Mouse (Mus musculus): ENCODE data around the gene Tpst1. TPM values are rescaled to one million over a fixed set of nuclear protein-coding genes. Genes with fewer than 3 reads are reported as not detected.

Tpst1 gene
- polyA plus RNA-seq, 1 experiment: 9.4 TPM

DNA sequence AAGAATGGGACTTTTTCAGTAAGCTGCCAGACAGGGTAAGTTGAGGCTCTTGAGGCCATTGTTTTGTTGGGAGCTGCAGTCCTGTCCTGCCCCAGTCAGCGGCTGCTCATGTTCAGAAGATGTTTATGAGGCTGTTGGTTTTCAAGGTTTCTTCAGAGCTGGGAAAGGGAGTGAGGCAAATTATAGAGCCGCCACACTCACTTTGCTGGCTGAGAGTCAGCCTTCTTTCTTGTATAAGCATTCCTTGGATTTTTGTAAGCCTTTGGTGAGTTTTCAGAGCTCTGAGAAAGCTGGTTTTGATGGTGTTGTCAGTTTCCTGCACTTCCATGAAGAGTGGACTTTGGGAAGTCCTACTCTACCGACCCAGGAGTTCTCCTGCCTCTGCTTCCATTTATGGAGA lies 11.1 kb downstream of the Tpst1 start:
- TF ChIP-seq MYOG (IDR thresholded peaks at IDR 0.05; ENCODE audit: control insufficient read depth in 1 of 3, insufficient read depth in 1 of 3, insufficient read length in 2 of 3, low read depth in 2 of 3) (no peak), SRF (IDR thresholded peaks at IDR 0.05; ENCODE audit: control insufficient read depth, insufficient read length, low read depth) (no peak), USF1 (IDR thresholded peaks at IDR 0.05; ENCODE audit: low read depth) (no peak), REST (IDR thresholded peaks at IDR 0.05; ENCODE audit: insufficient read depth, insufficient read length) (no peak), E2F4 (IDR thresholded peaks at IDR 0.05; ENCODE audit: insufficient read depth) (no peak), TCF3 (IDR thresholded peaks at IDR 0.05; ENCODE audit: insufficient read length, low read depth) (no peak), TCF12 (IDR thresholded peaks at IDR 0.05; ENCODE audit: insufficient read depth, poor library complexity, severe bottlenecking) (no peak), POLR2AphosphoS2 (IDR thresholded peaks at IDR 0.05; ENCODE audit: insufficient read length, low read depth) (no peak), POLR2A (IDR thresholded peaks at IDR 0.05; ENCODE audit: insufficient read length, low read depth) (no peak), MYOD1 (IDR thresholded peaks at IDR 0.05; ENCODE audit: control insufficient read depth in 1 of 3, insufficient read length in 2 of 3, low read depth in 2 of 3) (no peak), MAX (IDR thresholded peaks at IDR 0.05; ENCODE audit: low read depth) (no peak), CEBPB (IDR thresholded peaks at IDR 0.05; ENCODE audit: insufficient read depth, poor library complexity, severe bottlenecking) (no peak)
- Histone ChIP-seq H3K36me3 (ENCODE audit: control insufficient read depth, insufficient read depth) (no peaks in the 10 kb centered on the region), H3K4me3 (no peak overlapping the region), H3K27me3 (ENCODE audit: control insufficient read depth, insufficient read depth, insufficient read length) (no peaks in the 10 kb centered on the region), H3ac (ENCODE audit: control insufficient read depth, insufficient read length) (no peak overlapping the region), H3K79me2 (ENCODE audit: control insufficient read depth, insufficient read depth) (no peaks in the 10 kb centered on the region), H3K4me2 (ENCODE audit: low read depth) (no peak overlapping the region)

DNA sequence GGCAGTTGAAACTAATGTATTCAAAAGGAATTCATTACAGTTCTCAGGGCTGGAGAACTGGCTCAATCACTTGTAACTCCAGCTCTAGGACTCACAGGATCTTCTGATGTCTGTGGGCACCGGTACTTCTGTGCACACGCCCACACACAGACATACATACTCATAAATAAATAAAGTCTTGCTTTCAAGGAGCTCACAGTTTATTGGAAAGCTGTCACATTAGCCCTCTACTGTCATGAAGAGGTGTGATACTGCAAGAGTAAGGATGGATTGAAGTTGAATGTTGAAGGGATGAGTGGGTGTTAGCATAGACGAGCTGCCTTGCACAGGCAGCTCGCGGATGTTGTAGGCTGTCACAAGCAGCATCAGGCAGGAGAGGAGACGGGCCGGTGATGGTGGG lies 14.9 kb downstream of the Tpst1 start:
- Histone ChIP-seq H3ac (ENCODE audit: control insufficient read depth, insufficient read length) (no peak overlapping the region), H3K36me3 (ENCODE audit: control insufficient read depth, insufficient read depth) (no peaks in the 10 kb centered on the region), H3K79me2 (ENCODE audit: control insufficient read depth, insufficient read depth) (peaks cover 9% of the 10 kb centered on the region), H3K4me3 (no peak overlapping the region), H3K4me2 (ENCODE audit: low read depth) (peak overlapping the region; percentile 77), H3K27me3 (ENCODE audit: control insufficient read depth, insufficient read depth, insufficient read length) (no peaks in the 10 kb centered on the region)
- TF ChIP-seq POLR2A (IDR thresholded peaks at IDR 0.05; ENCODE audit: insufficient read length, low read depth) (no peak), REST (IDR thresholded peaks at IDR 0.05; ENCODE audit: insufficient read depth, insufficient read length) (no peak), POLR2AphosphoS2 (IDR thresholded peaks at IDR 0.05; ENCODE audit: insufficient read length, low read depth) (no peak), MAX (IDR thresholded peaks at IDR 0.05; ENCODE audit: low read depth) (no peak), TCF12 (IDR thresholded peaks at IDR 0.05; ENCODE audit: insufficient read depth, poor library complexity, severe bottlenecking) (no peak), SRF (IDR thresholded peaks at IDR 0.05; ENCODE audit: control insufficient read depth, insufficient read length, low read depth) (no peak), USF1 (IDR thresholded peaks at IDR 0.05; ENCODE audit: low read depth) (no peak), MYOD1 (IDR thresholded peaks at IDR 0.05; ENCODE audit: control insufficient read depth in 1 of 3, insufficient read length in 2 of 3, low read depth in 2 of 3) (no peak), E2F4 (IDR thresholded peaks at IDR 0.05; ENCODE audit: insufficient read depth) (no peak), TCF3 (IDR thresholded peaks at IDR 0.05; ENCODE audit: insufficient read length, low read depth) (no peak), MYOG (IDR thresholded peaks at IDR 0.05; ENCODE audit: control insufficient read depth in 1 of 3, insufficient read depth in 1 of 3, insufficient read length in 2 of 3, low read depth in 2 of 3) (no peak), CEBPB (IDR thresholded peaks at IDR 0.05; ENCODE audit: insufficient read depth, poor library complexity, severe bottlenecking) (no peak)

GRCm38 (mm10) chr5:130088612-130089011 lies 15.5 kb downstream of the Tpst1 start:
- no peaks in the 10 kb centered on the region for H3K36me3 ChIP-seq (ENCODE audit: control insufficient read depth, insufficient read depth)
- TF ChIP-seq MYOD1 (IDR thresholded peaks at IDR 0.05; ENCODE audit: control insufficient read depth in 1 of 3, insufficient read length in 2 of 3, low read depth in 2 of 3): no peak
- no peak for TF ChIP-seq REST (IDR thresholded peaks at IDR 0.05; ENCODE audit: insufficient read depth, insufficient read length)
- TF ChIP-seq TCF3 (IDR thresholded peaks at IDR 0.05; ENCODE audit: insufficient read length, low read depth): no peak
- no peak for TF ChIP-seq POLR2AphosphoS2 (IDR thresholded peaks at IDR 0.05; ENCODE audit: insufficient read length, low read depth)
- TF ChIP-seq CEBPB (IDR thresholded peaks at IDR 0.05; ENCODE audit: insufficient read depth, poor library complexity, severe bottlenecking): no peak
- TF ChIP-seq MAX (IDR thresholded peaks at IDR 0.05; ENCODE audit: low read depth): no peak
- no peak for TF ChIP-seq SRF (IDR thresholded peaks at IDR 0.05; ENCODE audit: control insufficient read depth, insufficient read length, low read depth)
- no peak for TF ChIP-seq MYOG (IDR thresholded peaks at IDR 0.05; ENCODE audit: control insufficient read depth in 1 of 3, insufficient read depth in 1 of 3, insufficient read length in 2 of 3, low read depth in 2 of 3)
- TF ChIP-seq E2F4 (IDR thresholded peaks at IDR 0.05; ENCODE audit: insufficient read depth): no peak
- no peak for TF ChIP-seq POLR2A (IDR thresholded peaks at IDR 0.05; ENCODE audit: insufficient read length, low read depth)
- no peak for TF ChIP-seq USF1 (IDR thresholded peaks at IDR 0.05; ENCODE audit: low read depth)
- TF ChIP-seq TCF12 (IDR thresholded peaks at IDR 0.05; ENCODE audit: insufficient read depth, poor library complexity, severe bottlenecking): no peak
- H3K27me3 ChIP-seq (ENCODE audit: control insufficient read depth, insufficient read depth, insufficient read length): no peaks in the 10 kb centered on the region
- H3K79me2 ChIP-seq (ENCODE audit: control insufficient read depth, insufficient read depth): peaks cover 9% of the 10 kb centered on the region
- H3K4me3 ChIP-seq: no peak overlapping the region
- no peak overlapping the region for H3ac ChIP-seq (ENCODE audit: control insufficient read depth, insufficient read length)
- H3K4me2 ChIP-seq (ENCODE audit: low read depth): peak overlapping the region; percentile 77

DNA sequence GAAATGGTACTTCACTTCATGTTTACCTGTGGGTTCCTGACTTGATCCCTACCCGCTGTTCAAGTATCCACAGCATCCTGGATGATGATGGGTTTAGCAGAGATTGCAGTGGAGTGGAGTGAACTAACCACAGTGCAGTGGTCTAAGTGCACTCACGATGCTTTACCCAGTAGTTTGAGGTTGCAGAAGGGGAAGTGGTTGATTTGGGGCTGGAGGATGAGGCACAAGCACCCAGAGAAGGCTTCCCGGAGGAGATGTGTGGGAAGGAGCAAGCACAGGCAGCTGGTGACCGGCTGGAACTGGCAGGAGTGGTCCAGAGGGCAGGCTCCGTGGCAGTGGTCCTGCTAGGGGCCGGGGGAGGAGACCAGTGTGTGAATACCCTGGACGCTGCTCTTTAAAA lies 16.1 kb downstream of the Tpst1 start:
- Histone ChIP-seq H3ac (ENCODE audit: control insufficient read depth, insufficient read length) (no peak overlapping the region), H3K79me2 (ENCODE audit: control insufficient read depth, insufficient read depth) (peaks cover 9% of the 10 kb centered on the region), H3K36me3 (ENCODE audit: control insufficient read depth, insufficient read depth) (no peaks in the 10 kb centered on the region), H3K4me2 (ENCODE audit: low read depth) (peak overlapping the region; percentile 77), H3K27me3 (ENCODE audit: control insufficient read depth, insufficient read depth, insufficient read length) (no peaks in the 10 kb centered on the region), H3K4me3 (no peak overlapping the region)
- no peak for TF ChIP-seq SRF (IDR thresholded peaks at IDR 0.05; ENCODE audit: control insufficient read depth, insufficient read length, low read depth)
- peak in 2 of 3 experiments; percentile 13 to 19 for TF ChIP-seq MYOD1 (IDR thresholded peaks at IDR 0.05; ENCODE audit: control insufficient read depth in 1 of 3, insufficient read length in 2 of 3, low read depth in 2 of 3)
